In genomic region chr6:113741425-113741824, GRCm38 (mm10) we compare ENCODE assay signal across 18 mouse cellular contexts. TPM values are rescaled to one million over a fixed set of nuclear protein-coding genes. Genes with fewer than 3 reads are reported as not detected.
"Had no signal": no experiment of that assay in that cellular context is flagged by ENCODE, and none has a peak within 500 bp of the region (broad histone marks: within the 10 kb centered on the region; RNA-seq: fewer than 3 reads in every experiment).

No protein-coding gene starts in this region.

- H3K9ac ChIP-seq: liver, embryonic 12.5 days had no signal

- H3K27me3 ChIP-seq: neural tube, embryonic 13.5 days had no signal

- H3K27ac ChIP-seq: kidney, postnatal 0 days; limb, embryonic 13.5 days; liver, embryonic 12.5 days; midbrain, embryonic 12.5 days; neural tube, embryonic 13.5 days had no signal

- DNase-seq: kidney, adult 9 months; kidney, postnatal 36 days; layer of hippocampus, postnatal 36 days; lung, embryonic 14.5 days; lung, postnatal 10 days; right cerebral cortex, postnatal 25 days; spleen, adult 18-20 months; thymus, adult 18-20 months; thymus, postnatal 14 days had no signal

- ATAC-seq: liver, embryonic 12.5 days had no signal

- H3K9me3 ChIP-seq: limb, embryonic 13.5 days; liver, embryonic 12.5 days; midbrain, embryonic 12.5 days; neural tube, embryonic 13.5 days had no signal

RNA-seq across cellular contexts. Expression of gene Ghrl, which starts 21.7 kb away (rescaled TPM):
- total RNA-seq: layer of hippocampus, adult 8-10 months; layer of hippocampus, postnatal 36 days; left cerebral cortex, adult 8-10 months; left cerebral cortex, postnatal 36 days; megakaryocyte-erythroid progenitor cell, adult 5-6 weeks had no signal
- polyA plus RNA-seq: kidney, postnatal 0 days; liver, embryonic 12.5 days; lung, embryonic 14.5 days had no signal
